Mouse (Mus musculus) regulatory T cell (primary cell): ENCODE results near the gene Phldb2.

Source experiments
- in situ Hi-C: fragments of 300-600 bp; cut with MboI, MseI; formaldehyde crosslinking; loops from one replicate; pipeline ENCODE4 v1.15.1; 2025; ENCODE audit warnings: high pct_unique_total_duplicates

Phldb2 gene

DNA sequence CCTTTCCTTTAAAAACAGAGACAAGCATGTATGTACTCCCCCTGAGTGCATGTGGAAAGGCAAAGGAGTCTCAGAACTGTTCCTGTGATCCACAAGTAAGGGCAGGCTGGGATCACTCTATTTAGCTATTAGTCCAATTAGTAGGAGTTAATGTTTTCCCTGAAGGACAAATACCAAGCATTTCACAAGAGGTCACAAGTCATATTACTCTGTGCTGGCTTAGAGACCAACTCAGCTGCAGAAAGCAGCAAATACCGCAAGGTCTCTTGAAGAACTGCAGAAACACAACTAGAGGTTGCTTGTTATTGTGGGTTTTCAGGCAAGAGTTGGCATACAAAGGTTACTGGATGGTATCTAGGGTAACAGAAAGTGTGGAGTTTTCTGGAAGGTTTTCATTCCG is 59.6 kb downstream of the Phldb2 start:
- in situ Hi-C loops, result no loop called here

DNA sequence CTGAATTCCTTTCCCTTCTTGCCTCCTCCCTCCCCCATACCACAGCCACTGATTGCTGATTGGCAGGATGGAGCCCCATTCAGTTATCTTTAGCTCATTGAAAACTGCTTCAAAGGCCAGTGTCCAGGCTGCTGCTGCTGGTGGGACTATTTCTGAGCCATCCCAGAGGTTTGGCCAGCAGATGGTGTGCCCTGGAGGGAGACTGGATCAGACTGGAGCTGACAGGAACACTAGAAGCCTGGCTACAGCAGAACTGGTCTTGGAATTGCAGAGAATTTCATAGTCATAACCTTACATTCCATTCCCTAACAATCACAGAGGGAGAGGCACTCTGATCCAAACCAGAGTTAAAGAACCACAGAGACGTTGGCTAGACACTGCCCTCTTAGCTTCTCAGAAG is 60.5 kb downstream of the Phldb2 start:
- in situ Hi-C loops, result no loop called here

DNA sequence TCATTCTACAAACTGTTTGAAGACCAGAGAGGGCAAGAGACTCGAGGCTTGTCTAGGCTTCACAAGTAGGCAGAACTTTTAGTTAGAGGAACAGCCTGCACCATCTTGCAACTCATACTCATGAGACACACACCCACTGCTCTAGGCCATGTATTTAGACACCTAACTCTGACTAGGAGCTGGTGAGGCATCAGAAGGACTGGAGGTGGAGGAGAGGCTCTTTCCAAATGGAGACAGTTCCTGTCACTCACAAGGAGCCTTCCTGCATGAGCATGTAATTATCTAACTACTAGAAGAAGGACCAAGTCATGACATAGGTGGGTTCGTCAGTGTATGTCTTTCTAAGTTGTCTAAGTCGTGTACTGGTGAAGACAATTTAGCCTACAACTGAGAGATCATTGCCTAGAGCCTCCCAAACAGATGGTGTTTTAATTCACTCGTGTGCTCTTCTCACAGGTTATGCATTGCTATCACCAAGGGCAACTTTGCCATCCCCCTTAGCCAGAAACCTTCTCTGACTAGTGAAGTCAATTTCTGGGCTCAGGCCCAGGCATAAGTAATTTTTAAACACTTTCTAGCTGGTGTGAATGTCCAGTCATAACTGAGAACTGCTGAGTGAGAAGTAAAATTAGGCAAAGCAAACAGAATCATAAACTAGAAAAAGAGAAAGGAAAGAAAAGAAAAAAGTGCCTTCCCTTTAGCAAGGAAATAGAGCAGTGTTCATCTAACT is 62.8 kb downstream of the Phldb2 start:
- in situ Hi-C loops, result no loop called here

DNA sequence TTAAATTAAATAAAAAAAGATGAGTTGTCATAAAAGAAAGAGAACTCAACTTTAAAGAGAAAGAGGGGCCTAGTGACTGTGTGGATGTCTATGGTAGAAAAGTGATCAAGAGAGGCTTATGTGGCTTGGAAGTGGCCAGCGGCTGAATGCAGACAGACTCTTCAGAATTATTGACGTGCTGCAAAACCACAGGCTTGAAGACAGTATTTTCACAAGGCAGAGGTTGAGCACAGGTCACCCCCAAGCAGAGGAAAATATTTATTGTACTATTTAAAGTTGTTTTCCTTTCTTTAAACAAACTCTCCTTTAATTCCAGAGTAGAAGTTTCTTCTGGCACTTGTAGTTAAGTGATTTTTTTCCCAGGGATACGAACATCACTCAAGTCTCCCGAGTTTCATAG is 63.8 kb downstream of the Phldb2 start:
- in situ Hi-C loops, result no loop called here

- in situ Hi-C loops, result no loop called here
These were observed 66.8 kb downstream of the Phldb2 start for GRCm38 (mm10) chr16:45886599-45886998.

DNA sequence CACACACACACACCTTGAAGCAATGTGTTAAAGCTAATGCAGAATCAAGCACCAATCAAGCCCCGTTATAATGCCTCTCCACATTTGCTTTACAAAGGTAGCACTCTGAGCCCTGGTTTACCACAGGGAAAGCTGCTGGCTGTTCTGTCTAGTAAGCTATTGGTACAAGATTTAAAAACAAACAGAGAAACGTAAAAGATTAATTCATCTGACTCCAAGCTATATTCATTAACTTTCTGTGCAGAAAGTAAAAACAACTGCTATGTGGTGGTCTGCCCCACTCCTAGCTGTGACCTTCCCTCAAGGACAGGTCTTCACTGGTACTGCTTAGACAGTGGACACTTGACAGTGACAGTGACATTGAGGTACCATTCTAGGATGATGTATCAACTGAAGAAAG is 69.2 kb downstream of the Phldb2 start:
- in situ Hi-C loops, result no loop called here

DNA sequence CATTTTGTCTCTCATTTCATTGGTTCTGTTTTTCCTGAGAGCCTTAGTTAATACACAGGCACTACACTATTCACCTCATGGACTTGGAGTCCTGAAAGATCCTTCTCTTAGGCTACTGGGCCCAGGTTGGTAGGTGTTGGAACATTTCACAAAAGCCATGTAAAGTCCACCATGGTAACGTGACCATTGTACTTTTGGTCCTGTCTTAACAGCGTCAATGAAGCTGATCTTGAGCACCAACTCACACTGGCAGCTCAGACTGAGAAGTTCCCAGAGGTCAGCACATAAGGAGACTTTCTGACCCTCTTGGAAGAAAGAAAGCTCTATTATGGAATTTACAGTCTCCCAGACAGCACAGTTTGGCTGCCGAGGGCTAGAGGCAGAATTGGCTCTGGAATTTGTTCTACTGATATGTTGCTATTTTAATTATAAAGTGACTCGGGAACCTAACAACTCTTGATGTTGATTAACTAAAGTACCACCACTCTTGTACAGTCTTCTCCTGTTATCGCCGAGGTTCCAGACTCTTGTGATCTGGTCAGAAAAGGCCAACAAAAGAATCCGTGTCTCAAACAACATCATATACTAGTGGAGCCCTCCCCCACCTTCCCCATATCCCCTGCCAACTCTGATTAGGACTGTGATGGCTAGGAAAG is 72.1 kb downstream of the Phldb2 start:
- in situ Hi-C loops, result no loop called here

GRCm38 (mm10) chr16:45880101-45880751 is 73.2 kb downstream of the Phldb2 start:
- in situ Hi-C loops, result no loop called here

DNA sequence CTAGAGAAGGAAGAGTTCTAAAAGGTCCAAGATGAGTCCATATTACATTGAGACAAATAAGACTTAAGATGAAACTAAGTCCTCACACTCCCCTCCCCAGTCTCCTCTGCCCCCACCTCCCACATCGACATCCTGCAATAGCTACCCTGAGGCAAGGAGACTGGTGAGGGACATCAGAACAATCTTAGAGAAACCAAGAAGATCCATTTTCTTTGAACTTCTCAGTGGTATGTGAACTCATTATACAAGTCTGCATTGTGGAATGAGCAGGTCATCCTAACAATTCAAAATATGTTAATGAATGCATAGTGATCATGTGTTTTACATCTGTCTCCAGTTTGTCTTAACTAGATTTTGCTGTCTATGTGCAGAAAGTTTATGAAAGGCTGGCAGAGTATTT is 75.7 kb downstream of the Phldb2 start:
- in situ Hi-C loops, result loop anchor here (5.0 kb wide), 2 partner anchors 40 to 50 kb away; no protein-coding TSS in a partner anchor

DNA sequence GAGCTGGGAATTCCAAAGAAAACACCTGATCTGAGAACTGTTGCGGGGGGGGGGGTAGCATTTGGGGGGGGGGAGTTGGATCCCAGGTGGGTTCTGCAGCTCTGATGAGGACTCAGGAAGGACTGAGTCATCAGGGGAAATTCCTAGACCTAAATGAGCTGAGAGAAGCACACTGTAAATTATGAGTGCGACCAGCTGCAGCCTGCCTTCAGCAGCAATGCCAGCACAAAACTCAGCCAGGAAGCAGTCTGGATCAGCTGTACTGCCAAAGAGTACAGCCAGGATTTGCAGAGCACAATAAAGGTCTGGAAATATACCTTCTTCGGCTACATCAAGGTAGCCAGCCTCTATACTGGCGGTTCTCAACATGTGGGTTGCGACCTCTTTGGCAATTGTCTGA is 76.2 kb downstream of the Phldb2 start:
- in situ Hi-C loops, result loop anchor here (5.0 kb wide), 2 partner anchors 40 to 50 kb away; no protein-coding TSS in a partner anchor

DNA sequence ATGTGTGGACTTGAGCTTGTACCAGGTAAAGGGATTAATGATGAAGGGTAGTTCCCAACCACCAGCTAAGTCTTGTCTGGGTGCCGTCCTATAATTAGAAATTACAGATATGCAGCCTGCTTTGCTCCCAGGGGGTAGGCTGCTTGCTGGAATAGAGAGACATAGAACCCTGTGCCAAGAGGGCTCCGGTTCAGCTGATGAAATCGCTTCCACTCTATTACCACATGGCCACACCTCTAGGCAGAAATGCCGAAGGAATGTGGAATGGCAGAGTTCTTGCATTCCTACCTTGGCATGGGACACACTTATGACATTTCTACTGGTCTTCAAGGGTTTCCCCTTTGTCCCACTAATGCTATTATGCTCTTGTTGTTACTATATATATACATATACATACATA is 80.0 kb downstream of the Phldb2 start:
- in situ Hi-C loops, result no loop called here

DNA sequence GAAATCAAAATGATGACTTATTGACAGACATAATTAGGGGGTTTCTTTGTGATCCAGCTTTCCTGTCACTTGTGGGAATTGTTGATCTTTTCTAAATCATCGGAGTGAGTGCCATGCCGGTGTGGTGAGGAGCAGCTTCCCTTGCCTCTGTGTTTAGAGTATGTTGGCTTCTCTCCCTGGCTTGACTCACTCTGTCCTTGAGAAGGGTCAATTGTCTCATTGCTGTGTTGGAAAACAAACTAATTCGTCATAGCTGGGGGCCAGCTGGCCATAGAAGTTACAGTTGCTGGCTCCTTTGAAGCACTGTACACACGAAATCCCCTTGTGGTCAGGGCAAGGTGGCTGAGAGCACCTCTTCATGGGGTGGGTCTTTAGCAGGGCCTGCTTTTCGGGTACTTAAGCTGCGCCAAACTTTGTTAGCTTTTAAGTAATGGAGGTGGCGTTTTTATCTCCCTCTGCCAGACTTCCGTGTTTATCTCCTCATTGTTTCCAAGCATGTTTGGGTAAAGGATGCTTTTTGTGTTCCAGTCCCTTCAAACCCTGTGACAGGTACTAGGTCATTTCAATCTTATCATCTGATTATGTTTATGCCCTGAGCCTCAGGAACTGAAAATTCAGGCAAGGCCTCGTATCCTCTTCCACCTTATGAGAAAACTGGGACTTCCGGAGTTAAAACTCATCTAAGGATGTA is 82.0 kb downstream of the Phldb2 start:
- in situ Hi-C loops, result no loop called here

- in situ Hi-C loops, result no loop called here
These were observed 82.7 kb downstream of the Phldb2 start for GRCm38 (mm10) chr16:45870651-45871050.

DNA sequence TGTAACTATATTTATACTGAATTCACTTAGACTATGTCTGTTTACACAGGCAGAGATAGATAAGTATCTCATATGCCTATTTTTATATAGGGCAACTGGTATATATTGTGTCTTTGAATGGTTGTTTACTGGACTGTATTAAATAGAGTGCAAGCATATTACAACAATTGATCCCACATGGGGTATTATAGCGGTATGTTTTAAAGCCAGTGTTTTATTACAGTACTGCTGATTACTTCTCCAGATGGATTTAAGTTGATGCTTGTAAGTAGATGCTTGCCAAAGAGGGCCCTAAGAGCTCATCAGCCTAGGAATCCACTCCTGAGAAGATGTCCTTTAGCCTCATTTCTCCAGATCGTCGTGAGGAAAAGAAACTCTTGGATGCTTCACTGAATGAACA is 84.4 kb downstream of the Phldb2 start:
- in situ Hi-C loops, result no loop called here

GRCm38 (mm10) chr16:45857277-45857863 is 96.0 kb downstream of the Phldb2 start:
- in situ Hi-C loops, result no loop called here

DNA sequence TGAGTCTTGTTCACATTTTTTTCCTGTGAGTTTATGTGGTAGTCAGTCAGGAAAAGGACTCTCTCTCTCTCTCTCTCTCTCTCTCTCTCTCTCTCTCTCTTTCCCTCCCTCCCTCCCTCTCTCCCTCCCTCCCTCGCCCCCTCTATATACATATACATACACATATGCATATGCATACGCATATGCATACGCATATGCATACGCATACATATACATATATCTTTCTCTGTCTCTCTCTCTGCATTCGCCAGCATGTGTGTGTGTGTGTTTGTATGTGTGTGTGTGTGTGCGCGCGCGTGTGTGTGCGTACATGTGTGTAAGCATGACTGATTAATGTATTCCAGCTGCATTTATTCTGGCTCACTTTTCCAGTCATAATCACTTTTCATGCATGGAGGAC is 98.9 kb downstream of the Phldb2 start:
- in situ Hi-C loops, result no loop called here

GRCm38 (mm10) chr16:45849045-45849444 is 104.4 kb downstream of the Phldb2 start:
- in situ Hi-C loops, result loop anchor here (5.0 kb wide), 1 partner anchor 118 kb away; no protein-coding TSS in a partner anchor

DNA sequence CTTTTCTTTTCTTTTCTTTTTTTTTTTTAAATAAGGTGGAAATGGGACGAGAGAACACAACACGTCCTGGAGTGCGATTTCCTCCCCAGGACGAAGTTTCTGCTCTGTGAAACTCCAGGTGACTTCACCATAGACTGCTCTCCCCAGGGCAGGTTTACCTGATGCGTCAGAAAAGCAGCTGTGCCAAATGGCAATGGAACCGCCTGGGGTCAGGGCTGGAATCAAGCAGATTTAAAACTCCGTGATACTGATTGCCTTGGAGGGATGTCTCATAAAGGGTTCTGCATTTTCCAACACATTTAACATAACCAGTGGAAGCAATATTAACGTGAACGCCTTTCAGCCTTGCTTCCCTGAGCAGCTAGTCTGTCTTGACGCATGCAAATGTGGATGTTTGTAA is 108.5 kb downstream of the Phldb2 start:
- in situ Hi-C loops, result loop anchor here (5.0 kb wide), 1 partner anchor 122 kb away; no protein-coding TSS in a partner anchor

GRCm38 (mm10) chr16:45844049-45844780 is 109.2 kb downstream of the Phldb2 start:
- in situ Hi-C loops, result no loop called here

DNA sequence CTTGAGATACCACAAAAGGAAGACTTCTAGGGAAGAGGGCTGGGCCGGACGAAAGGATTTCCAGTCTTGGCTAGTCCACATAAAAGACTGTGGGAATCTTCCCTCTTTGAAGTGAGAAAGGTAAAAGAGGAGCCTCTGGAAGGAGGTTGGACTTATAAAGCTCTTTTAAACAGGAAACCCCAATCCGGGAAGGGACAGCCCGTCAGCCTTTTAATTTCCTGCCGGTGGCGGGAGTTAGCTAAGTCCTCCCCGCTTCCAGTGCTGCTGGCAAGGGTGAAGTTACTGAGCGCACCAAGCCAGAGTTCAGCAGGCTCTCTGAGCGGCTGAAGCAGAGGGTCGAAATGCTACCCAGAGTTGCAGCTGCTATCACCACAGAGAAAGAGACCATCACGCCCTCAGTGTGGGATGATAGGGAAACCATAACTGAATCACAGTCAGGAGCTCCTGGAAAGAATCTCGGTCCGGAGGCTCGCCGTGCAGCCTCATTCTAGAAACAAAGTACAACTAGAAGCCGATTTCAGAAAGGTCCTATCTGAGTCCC is 110.0 kb downstream of the Phldb2 start:
- in situ Hi-C loops, result no loop called here

- in situ Hi-C loops, result no loop called here
These were observed 111.0 kb downstream of the Phldb2 start for GRCm38 (mm10) chr16:45842440-45842839.
